Mouse (Mus musculus) thymus, adult 2 months (tissue): ENCODE measurements around the gene Capn15.

ENCODE experiments used
- CTCF ChIP-seq: fragments of 200-500 bp; IDR thresholded peaks from 2 replicates; pipeline ENCODE4 v1.5.1; 2012; ENCODE audit warnings: mild to moderate bottlenecking, control low read depth, low read length, moderate library complexity, borderline replicate concordance; ENCODE audit not compliant: control insufficient read depth, poor library complexity, insufficient read depth; ENCODE audit errors: extremely low read depth
- POLR2A ChIP-seq: fragments of 200-500 bp; IDR thresholded peaks from 2 replicates; pipeline ENCODE4 v1.6.1; 2012; ENCODE audit warnings: mild to moderate bottlenecking, low read length, control low read depth, moderate library complexity; ENCODE audit not compliant: control insufficient read depth, poor library complexity, insufficient read depth; ENCODE audit errors: extremely low read depth

DNA sequence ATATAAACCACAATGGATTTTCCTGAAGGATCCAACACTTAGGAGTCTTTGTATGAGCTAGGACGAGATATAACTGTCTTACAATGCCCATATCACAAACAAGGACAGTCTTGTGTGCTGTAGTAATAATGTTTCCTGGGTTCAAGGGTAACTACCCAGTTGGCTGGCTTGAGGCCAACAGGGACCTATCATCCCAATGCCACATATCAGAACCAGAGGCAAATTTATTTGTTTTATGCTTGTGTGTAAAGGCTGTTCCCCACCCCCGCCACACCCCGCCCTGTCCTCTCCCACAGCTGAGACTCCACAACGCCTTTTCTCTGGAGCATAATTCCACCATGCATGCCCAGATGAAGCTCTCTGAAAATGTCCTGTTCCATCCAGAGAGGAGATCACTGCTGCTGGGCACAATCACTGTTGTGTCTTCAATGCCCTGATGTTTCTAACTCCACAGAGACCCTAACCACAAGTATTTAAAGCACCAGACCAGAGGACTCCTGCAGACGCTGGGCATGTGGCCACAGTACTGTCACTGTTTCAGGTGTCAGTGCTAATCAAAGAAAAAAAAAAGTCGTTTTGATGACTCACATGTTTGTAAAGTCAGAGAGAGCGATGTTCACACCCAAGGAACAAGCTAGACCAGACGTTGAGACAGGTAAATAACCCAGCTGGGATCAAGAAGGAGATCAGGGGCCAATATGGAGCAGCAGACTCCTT, 68.5 kb downstream of the Capn15 start:
- no peak for TF ChIP-seq CTCF
- no peak for TF ChIP-seq POLR2A
